Mouse (Mus musculus) embryonic facial prominence, embryonic 13.5 days (tissue): Measurements from ENCODE around the gene Mest. TPM values are rescaled to one million over a fixed set of nuclear protein-coding genes. Genes with fewer than 3 reads are reported as not detected.
A peak's percentile ranks its signal among the peaks of the same experiment; 100 is the strongest.

ENCODE experiments used
- ATAC-seq: fragments of 200-750 bp; cut with Nextera tagmentation; 2 replicates; pipeline ENCODE4 v1.8.0; 2017; ENCODE audit warnings: low read depth; ENCODE audit not compliant: insufficient number of reproducible peaks, insufficient read depth, low FRiP score, low TSS enrichment
- H3K27ac ChIP-seq: fragments of 300-500 bp; sonication (generic); 2 replicates; pipeline ENCODE4 v1.5.1; 2015; ENCODE audit warnings: moderate library complexity, mild to moderate bottlenecking, inconsistent platforms
- H3K27me3 ChIP-seq: fragments of 300-500 bp; sonication (generic); 2 replicates; pipeline ENCODE4 v1.6.1; 2015; ENCODE audit warnings: mild to moderate bottlenecking, inconsistent platforms
- H3K36me3 ChIP-seq: fragments of 300-500 bp; sonication (generic); 2 replicates; pipeline ENCODE4 v1.6.1; 2015; ENCODE audit warnings: mild to moderate bottlenecking, inconsistent platforms
- H3K4me1 ChIP-seq: fragments of 300-500 bp; sonication (generic); 2 replicates; pipeline ENCODE4 v1.6.1; 2015; ENCODE audit warnings: inconsistent platforms
- H3K4me2 ChIP-seq: fragments of 300-500 bp; sonication (generic); 2 replicates; pipeline ENCODE4 v1.6.1; 2015; ENCODE audit warnings: moderate library complexity, mild to moderate bottlenecking, inconsistent platforms
- H3K4me3 ChIP-seq: fragments of 300-500 bp; sonication (generic); 2 replicates; pipeline ENCODE4 v1.5.1; 2015; ENCODE audit warnings: mild to moderate bottlenecking, inconsistent platforms
- H3K9ac ChIP-seq: fragments of 300-500 bp; sonication (generic); 2 replicates; pipeline ENCODE4 v1.6.1; 2015; ENCODE audit warnings: mild to moderate bottlenecking, inconsistent platforms
- H3K9me3 ChIP-seq: fragments of 300-500 bp; sonication (generic); 2 replicates; pipeline ENCODE4 v1.6.1; 2016; ENCODE audit warnings: inconsistent platforms
- WGBS: fragments of 180-500 bp; shearing (Covaris S2); methylation state at CpG from one replicate; pipeline ENCODE4 v1.1.7; 2015; ENCODE audit warnings: mixed read lengths; 5-methylcytosine and 5-hydroxymethylcytosine counted together
- polyA plus RNA-seq: library from polyadenylated mRNA; unstranded; fragments of >200 nt; fragmentation: Nextera tagmentation; extraction: Ambion mirVana; gene quantifications from 2 replicates; pipeline ENCODE4 v1.2.1, GENCODE M21; 2015

Mest gene
- 874 and 912 TPM in 2 replicates for polyA plus RNA-seq

- ATAC-seq = no peak
- no peaks in the 10 kb centered on the region for H3K36me3 ChIP-seq
- H3K9ac ChIP-seq = no peak within 1 kb of the TSS
- peaks cover 9% of the 10 kb centered on the region for H3K4me1 ChIP-seq
- H3K27me3 ChIP-seq = no peaks in the 10 kb centered on the region
- H3K9me3 ChIP-seq = no peaks in the 10 kb centered on the region
- no peak within 1 kb of the TSS for H3K27ac ChIP-seq
- H3K4me3 ChIP-seq = no peak within 1 kb of the TSS
- 66% methylated on average over 7 of the region's 7 CpGs for whole genome bisulfite sequencing
- no peak within 1 kb of the TSS for H3K4me2 ChIP-seq
Observed at GRCm38 (mm10) chr6:30723331-30723730, at the start of gene Mest. Gene Mest (plus strand): TSS chr6:30723547.

- Histone ChIP-seq H3K27ac (peak overlapping the region; percentile 99), H3K9me3 (no peaks in the 10 kb centered on the region), H3K4me1 (peaks cover 79% of the 10 kb centered on the region), H3K36me3 (0 out of 2 replicates have a peak, but pooled peaks cover 3% of the 10 kb centered on the region), H3K27me3 (no peaks in the 10 kb centered on the region), H3K4me2 (peak overlapping the region; percentile 55), H3K4me3 (no peak overlapping the region), H3K9ac (0 out of 2 replicates have a peak overlapping the region, but pooled peaks have one; percentile 23)
- 24% methylated on average over 14 of the region's 14 CpGs for WGBS
- ATAC-seq = no peak
Observed at GRCm38 (mm10) chr6:30673764-30674561, 49.4 kb upstream of the Mest start.

- H3K36me3 ChIP-seq = 0 out of 2 replicates have a peak, but pooled peaks cover 3% of the 10 kb centered on the region
- 0 out of 2 replicates have a peak overlapping the region, but pooled peaks have one; percentile 19 for H3K4me3 ChIP-seq
- peak overlapping the region; percentile 70 for H3K9ac ChIP-seq
- peak overlapping the region; percentile 99 for H3K27ac ChIP-seq
- peak overlapping the region; percentile 55 for H3K4me2 ChIP-seq
- no peak for ATAC-seq
- 20% methylated on average over 9 of the region's 9 CpGs for WGBS
- H3K9me3 ChIP-seq = no peaks in the 10 kb centered on the region
- H3K4me1 ChIP-seq = peaks cover 72% of the 10 kb centered on the region
- H3K27me3 ChIP-seq = no peaks in the 10 kb centered on the region
Observed at GRCm38 (mm10) chr6:30674714-30675280, 48.5 kb upstream of the Mest start.

- Histone ChIP-seq H3K27me3 (no peaks in the 10 kb centered on the region), H3K27ac (peak overlapping the region; percentile 99), H3K4me1 (peaks cover 70% of the 10 kb centered on the region), H3K9ac (peak overlapping the region; percentile 70), H3K4me3 (peak overlapping the region; percentile 19), H3K36me3 (0 out of 2 replicates have a peak, but pooled peaks cover 3% of the 10 kb centered on the region), H3K4me2 (peak overlapping the region; percentile 55), H3K9me3 (no peaks in the 10 kb centered on the region)
- WGBS = 9% methylated on average over 11 of the region's 11 CpGs
- ATAC-seq = 0 out of 2 replicates have a peak, but pooled peaks have one; percentile 66
Observed at GRCm38 (mm10) chr6:30675281-30675771, 48.0 kb upstream of the Mest start.

- ATAC-seq = no peak
- Histone ChIP-seq H3K36me3 (0 out of 2 replicates have a peak, but pooled peaks cover 3% of the 10 kb centered on the region), H3K27ac (peak overlapping the region; percentile 99), H3K9ac (no peak overlapping the region), H3K4me1 (peaks cover 69% of the 10 kb centered on the region), H3K9me3 (no peaks in the 10 kb centered on the region), H3K4me2 (no peak overlapping the region), H3K27me3 (no peaks in the 10 kb centered on the region), H3K4me3 (no peak overlapping the region)
- 50% methylated on average over 6 of the region's 6 CpGs for WGBS
Observed at GRCm38 (mm10) chr6:30676506-30676905, 46.8 kb upstream of the Mest start.

GRCm38 (mm10) chr6:30677591-30677990, 45.8 kb upstream of the Mest start:
- H3K36me3 ChIP-seq = 0 out of 2 replicates have a peak, but pooled peaks cover 3% of the 10 kb centered on the region
- WGBS = 74% methylated on average over 9 of the region's 9 CpGs
- no peak overlapping the region; the same call in 1 of the 2 replicates for H3K27ac ChIP-seq
- no peaks in the 10 kb centered on the region for H3K9me3 ChIP-seq
- no peak overlapping the region for H3K9ac ChIP-seq
- no peak overlapping the region for H3K4me3 ChIP-seq
- H3K27me3 ChIP-seq = no peaks in the 10 kb centered on the region
- H3K4me2 ChIP-seq = no peak overlapping the region
- no peak for ATAC-seq
- H3K4me1 ChIP-seq = peaks cover 70% of the 10 kb centered on the region

GRCm38 (mm10) chr6:30678482-30678881, 44.9 kb upstream of the Mest start:
- Histone ChIP-seq H3K4me3 (no peak overlapping the region), H3K36me3 (0 out of 2 replicates have a peak, but pooled peaks cover 3% of the 10 kb centered on the region), H3K27me3 (no peaks in the 10 kb centered on the region), H3K9ac (0 out of 2 replicates have a peak overlapping the region, but pooled peaks have one; percentile 21), H3K4me2 (no peak overlapping the region), H3K27ac (peak overlapping the region; percentile 51; the same call in 1 of the 2 replicates), H3K9me3 (no peaks in the 10 kb centered on the region), H3K4me1 (peaks cover 71% of the 10 kb centered on the region)
- 69% methylated on average over 6 of the region's 6 CpGs for WGBS
- no peak for ATAC-seq

- no peak overlapping the region for H3K4me3 ChIP-seq
- no peak for ATAC-seq
- no peaks in the 10 kb centered on the region for H3K27me3 ChIP-seq
- H3K27ac ChIP-seq = peak overlapping the region; percentile 30; the same call in 1 of the 2 replicates
- no peak overlapping the region for H3K9ac ChIP-seq
- 73% methylated on average over 5 of the region's 5 CpGs for WGBS
- H3K36me3 ChIP-seq = 0 out of 2 replicates have a peak, but pooled peaks cover 3% of the 10 kb centered on the region
- H3K4me2 ChIP-seq = no peak overlapping the region
- peaks cover 60% of the 10 kb centered on the region for H3K4me1 ChIP-seq
- H3K9me3 ChIP-seq = no peaks in the 10 kb centered on the region
Observed at GRCm38 (mm10) chr6:30679567-30679966, 43.8 kb upstream of the Mest start.

- peak overlapping the region; percentile 78 for H3K27ac ChIP-seq
- ATAC-seq = no peak
- 0 out of 2 replicates have a peak, but pooled peaks cover 3% of the 10 kb centered on the region for H3K36me3 ChIP-seq
- no peak overlapping the region for H3K4me3 ChIP-seq
- no peaks in the 10 kb centered on the region for H3K9me3 ChIP-seq
- no peaks in the 10 kb centered on the region for H3K27me3 ChIP-seq
- no peak overlapping the region for H3K9ac ChIP-seq
- 35% methylated on average over 7 of the region's 7 CpGs for WGBS
- peaks cover 52% of the 10 kb centered on the region for H3K4me1 ChIP-seq
- H3K4me2 ChIP-seq = no peak overlapping the region
Observed at GRCm38 (mm10) chr6:30680442-30680841, 42.9 kb upstream of the Mest start.

- no peaks in the 10 kb centered on the region for H3K27me3 ChIP-seq
- H3K27ac ChIP-seq = peak overlapping the region; percentile 91
- H3K9me3 ChIP-seq = no peaks in the 10 kb centered on the region
- H3K4me2 ChIP-seq = peak overlapping the region; percentile 18
- WGBS = 40% methylated on average over 13 of the region's 13 CpGs
- H3K9ac ChIP-seq = peak overlapping the region; percentile 51; the same call in 1 of the 2 replicates
- no peak overlapping the region for H3K4me3 ChIP-seq
- H3K4me1 ChIP-seq = peaks cover 37% of the 10 kb centered on the region
- peak; percentile 74; the same call in 1 of the 2 replicates for ATAC-seq
- H3K36me3 ChIP-seq = 0 out of 2 replicates have a peak, but pooled peaks cover 3% of the 10 kb centered on the region
Observed at GRCm38 (mm10) chr6:30681935-30682900, 41.1 kb upstream of the Mest start.
